Mouse (Mus musculus): Measurements from ENCODE around the gene Ccdc124. TPM values are rescaled to one million over a fixed set of nuclear protein-coding genes. Genes with fewer than 3 reads are reported as not detected.

The Ccdc124 gene
- polyA plus RNA-seq, 1 experiment from 2014 or later: 123 TPM

DNA sequence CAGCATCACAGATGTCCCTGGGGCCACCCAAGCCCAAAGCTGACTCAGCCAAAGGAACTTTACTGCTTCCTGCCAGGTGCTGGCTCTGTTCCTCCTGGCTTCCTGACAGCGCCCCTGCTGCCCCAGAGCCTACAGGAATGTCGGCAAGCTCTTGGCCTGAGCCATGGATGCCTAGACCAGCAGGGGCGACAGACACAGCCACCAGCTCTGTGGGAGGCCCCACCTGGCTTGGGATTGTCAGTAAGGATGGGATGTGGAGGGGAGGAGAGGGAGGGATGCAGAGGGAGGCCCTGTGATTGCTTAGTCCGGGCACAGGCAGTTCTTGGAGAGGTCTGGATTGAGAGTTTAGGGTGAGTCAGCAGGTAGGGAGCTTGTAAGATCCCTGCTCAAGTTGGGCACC is 6.4 kb upstream of the Ccdc124 start:
- 7% methylated on average over 4 of the region's 4 CpGs for WGBS
- Histone ChIP-seq H3K4me3 (no peak overlapping the region), H3K9ac (0 out of 2 replicates have a peak overlapping the region, but pooled peaks have one; percentile 20), H3K27ac (no peak overlapping the region), H3K27me3 (no peaks in the 10 kb centered on the region), H3K36me3 (no peaks in the 10 kb centered on the region), H3K4me2 (replicated peaks) (no peak overlapping the region), H3K9me3 (no peaks in the 10 kb centered on the region), H3K4me1 (peaks cover 12% of the 10 kb centered on the region; the same call in 1 of the 2 replicates)
- ATAC-seq (ENCODE audit: insufficient number of reproducible peaks, insufficient read depth, low FRiP score, low TSS enrichment): no peak

DNA sequence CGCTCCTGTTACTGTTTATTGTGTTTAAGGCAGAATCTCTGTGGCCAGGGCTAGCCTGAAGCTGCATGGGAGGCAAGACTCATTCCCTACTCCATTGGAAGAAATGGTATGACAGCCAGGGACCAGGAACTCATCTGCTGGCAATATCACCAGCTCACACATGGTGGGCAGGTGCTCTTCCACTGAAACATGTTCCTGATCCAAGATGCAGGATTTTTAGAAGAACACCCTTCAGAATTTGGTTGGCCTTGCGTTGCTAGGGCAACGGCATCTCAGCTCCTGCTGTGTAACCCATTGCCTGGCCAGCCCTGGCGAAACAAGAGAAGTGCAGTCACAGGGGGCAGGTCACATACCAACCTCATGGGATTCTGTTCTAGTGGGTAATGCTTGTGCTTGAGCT is 5.8 kb upstream of the Ccdc124 start:
- Histone ChIP-seq H3K4me3 (no peak overlapping the region), H3K27me3 (no peaks in the 10 kb centered on the region), H3K9ac (no peak overlapping the region), H3K9me3 (no peaks in the 10 kb centered on the region), H3K36me3 (no peaks in the 10 kb centered on the region), H3K4me2 (replicated peaks) (no peak overlapping the region), H3K27ac (no peak overlapping the region), H3K4me1 (peaks cover 12% of the 10 kb centered on the region; the same call in 1 of the 2 replicates)
- 52% methylated on average over 4 of the region's 4 CpGs for WGBS
- ATAC-seq (ENCODE audit: insufficient number of reproducible peaks, insufficient read depth, low FRiP score, low TSS enrichment): no peak

DNA sequence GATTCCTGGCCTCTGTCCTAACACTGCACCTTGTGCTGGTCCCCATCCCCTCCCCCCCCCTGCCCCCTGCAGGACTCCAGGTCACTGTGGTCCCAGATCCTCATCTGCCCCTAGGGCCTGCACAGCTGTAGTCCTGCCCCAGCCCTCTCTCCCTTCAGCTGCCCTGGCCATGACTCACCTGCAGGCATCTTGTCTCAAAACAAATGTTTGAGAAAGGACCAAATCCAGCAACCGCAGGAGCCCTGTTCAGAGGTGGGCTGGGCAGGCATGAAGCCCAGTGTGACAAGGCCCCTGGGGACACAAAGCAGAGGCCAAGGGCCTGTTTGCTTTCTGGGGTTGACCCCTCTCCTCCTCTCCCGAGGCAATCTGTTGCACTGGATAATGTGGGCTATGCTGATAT is 4.4 kb upstream of the Ccdc124 start:
- no peak overlapping the region for H3K4me2 ChIP-seq (replicated peaks)
- H3K9ac ChIP-seq: no peak overlapping the region
- no peaks in the 10 kb centered on the region for H3K27me3 ChIP-seq
- no peak overlapping the region for H3K4me3 ChIP-seq
- WGBS: 44% methylated on average over 2 of the region's 2 CpGs
- H3K27ac ChIP-seq: no peak overlapping the region
- H3K4me1 ChIP-seq: peaks cover 12% of the 10 kb centered on the region; the same call in 1 of the 2 replicates
- H3K36me3 ChIP-seq: no peaks in the 10 kb centered on the region
- H3K9me3 ChIP-seq: no peaks in the 10 kb centered on the region
- no peak for ATAC-seq (ENCODE audit: insufficient number of reproducible peaks, insufficient read depth, low FRiP score, low TSS enrichment)

DNA sequence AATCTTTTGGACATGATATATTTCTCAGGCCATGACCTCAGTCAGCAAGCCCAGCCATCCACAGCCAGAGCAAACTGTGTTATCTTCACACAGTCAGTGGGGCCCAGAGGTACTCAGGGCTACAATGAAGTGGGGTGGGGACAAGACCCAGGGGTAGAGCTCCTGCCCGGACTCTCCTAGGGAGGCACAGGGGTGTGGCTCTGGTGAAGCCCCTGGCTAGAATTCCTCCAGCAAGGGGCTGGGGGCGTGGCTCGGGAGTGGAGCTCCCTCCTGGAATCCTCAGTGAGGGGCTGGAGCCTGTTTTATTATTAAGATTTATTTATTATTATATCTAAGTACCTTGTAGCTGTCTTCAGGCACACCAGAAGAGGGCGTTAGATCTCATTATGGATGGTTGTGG is 2.6 kb upstream of the Ccdc124 start:
- no peak overlapping the region for H3K4me2 ChIP-seq (replicated peaks)
- no peak for ATAC-seq (ENCODE audit: insufficient number of reproducible peaks, insufficient read depth, low FRiP score, low TSS enrichment)
- no peaks in the 10 kb centered on the region for H3K27me3 ChIP-seq
- 56% methylated on average over 4 of the region's 4 CpGs for WGBS
- H3K4me1 ChIP-seq: peaks cover 17% of the 10 kb centered on the region; the same call in 1 of the 2 replicates
- no peak overlapping the region for H3K27ac ChIP-seq
- H3K4me3 ChIP-seq: no peak overlapping the region
- H3K9me3 ChIP-seq: no peaks in the 10 kb centered on the region
- no peak overlapping the region for H3K9ac ChIP-seq
- no peaks in the 10 kb centered on the region for H3K36me3 ChIP-seq

DNA sequence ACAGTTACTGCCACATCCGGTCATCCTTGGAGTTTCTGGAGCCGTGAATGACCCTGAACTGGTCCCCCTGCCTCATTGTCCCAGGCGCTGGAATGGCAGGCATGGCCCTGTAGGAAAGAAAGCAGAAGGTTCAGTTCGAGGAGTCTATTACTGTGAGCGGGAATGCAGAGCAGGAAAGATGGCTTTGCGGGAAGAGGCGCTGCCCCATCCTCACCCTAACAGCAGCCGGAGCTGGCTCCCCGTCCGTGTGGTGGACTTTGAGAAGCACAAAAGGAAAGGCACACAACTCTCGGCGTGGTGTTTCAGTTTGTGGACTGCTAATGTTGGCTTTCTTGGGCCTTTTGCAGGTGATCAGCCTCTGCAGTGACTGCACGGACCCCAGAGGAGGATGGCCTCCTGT is 706 bp upstream of the Ccdc124 start:
- 93% methylated on average over 13 of the region's 13 CpGs for WGBS
- Histone ChIP-seq H3K9me3 (no peaks in the 10 kb centered on the region), H3K27ac (no peak overlapping the region), H3K4me1 (peaks cover 5% of the 10 kb centered on the region; the same call in 1 of the 2 replicates), H3K4me3 (no peak overlapping the region), H3K9ac (no peak overlapping the region), H3K27me3 (no peaks in the 10 kb centered on the region), H3K4me2 (replicated peaks) (no peak overlapping the region), H3K36me3 (no peaks in the 10 kb centered on the region)
- no peak for ATAC-seq (ENCODE audit: insufficient number of reproducible peaks, insufficient read depth, low FRiP score, low TSS enrichment)

DNA sequence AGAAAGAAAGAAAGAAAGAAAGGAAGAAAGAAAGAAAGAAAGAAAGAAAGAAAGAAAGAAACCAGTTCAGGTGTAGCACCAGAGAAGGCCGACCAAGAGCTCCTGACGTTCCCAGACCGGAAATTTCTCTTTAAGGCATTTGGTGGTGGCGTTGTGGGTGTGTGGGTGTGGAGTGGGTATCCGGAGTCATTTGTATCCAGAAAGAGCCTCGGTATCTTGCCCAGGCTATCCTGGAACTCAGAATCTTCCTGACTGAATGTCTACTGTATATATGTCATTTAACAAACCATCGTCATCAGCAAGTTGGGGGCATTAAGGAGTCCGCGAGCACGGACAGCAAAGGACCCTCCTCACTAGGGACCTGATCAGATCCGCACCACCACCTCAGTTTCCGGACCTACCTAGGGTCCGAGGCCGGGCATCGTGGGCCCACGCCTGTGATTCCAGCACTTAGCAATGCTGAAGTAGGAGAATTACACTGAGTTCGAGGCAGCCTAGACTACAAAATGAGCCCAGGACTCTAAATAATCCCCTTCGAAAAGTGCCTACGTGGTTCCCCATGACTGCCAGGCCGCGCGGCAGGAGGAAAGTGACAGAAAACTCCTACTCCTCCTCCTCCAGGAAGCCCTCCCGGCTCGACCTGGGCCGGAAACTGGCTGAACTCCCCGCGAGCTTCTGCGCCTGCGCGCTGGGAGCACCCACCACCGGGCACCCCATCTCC is 932 bp downstream of the Ccdc124 start:
- ATAC-seq (ENCODE audit: insufficient number of reproducible peaks, insufficient read depth, low FRiP score, low TSS enrichment): no peak
- peak overlapping the region; percentile 74 for H3K4me3 ChIP-seq

DNA sequence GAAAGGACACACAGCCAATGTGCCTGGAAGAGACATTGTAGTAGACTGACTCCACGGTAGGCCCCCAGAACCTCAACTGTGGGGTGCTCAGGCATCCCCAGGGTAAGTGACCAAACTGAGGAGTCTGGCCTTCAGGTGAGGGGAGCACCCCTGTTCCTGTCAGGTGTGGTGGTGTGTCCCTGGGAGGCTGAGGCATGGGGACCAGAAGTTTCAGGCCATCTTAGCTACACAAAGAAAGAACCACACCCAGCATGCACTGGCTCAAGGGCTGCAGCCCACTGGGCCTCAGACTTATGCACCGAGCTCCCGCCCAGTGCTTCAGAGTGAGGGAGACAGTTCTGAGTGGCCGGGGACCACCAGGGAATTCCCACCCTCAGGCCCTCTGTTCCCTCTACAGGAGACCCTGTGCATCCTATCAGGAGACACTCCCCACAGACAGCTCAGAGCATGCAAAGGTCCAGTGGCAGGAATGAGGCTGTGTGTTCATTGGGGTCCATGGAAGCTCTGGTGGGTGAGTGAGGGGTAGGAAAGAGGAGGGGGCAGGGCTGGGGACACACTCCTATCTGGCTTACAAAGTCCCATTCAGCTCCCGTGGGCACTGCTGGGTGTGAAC is 2.4 kb downstream of the Ccdc124 start:
- ATAC-seq (ENCODE audit: insufficient number of reproducible peaks, insufficient read depth, low FRiP score, low TSS enrichment): no peak
- H3K9ac ChIP-seq: no peak overlapping the region
- H3K27me3 ChIP-seq: no peaks in the 10 kb centered on the region
- H3K4me1 ChIP-seq: peaks cover 24% of the 10 kb centered on the region
- 0 out of 2 replicates have a peak, but pooled peaks cover 6% of the 10 kb centered on the region for H3K36me3 ChIP-seq
- 91% methylated on average over 5 of the region's 5 CpGs for WGBS
- H3K4me2 ChIP-seq (replicated peaks): no peak overlapping the region
- H3K9me3 ChIP-seq: no peaks in the 10 kb centered on the region
- H3K27ac ChIP-seq: no peak overlapping the region
- no peak overlapping the region for H3K4me3 ChIP-seq

More for the DNA sequence above, 932 bp downstream of the Ccdc124 start:
- peak overlapping the region; percentile 55 for H3K27ac ChIP-seq
- peak overlapping the region; percentile 75 for H3K9ac ChIP-seq
- H3K36me3 ChIP-seq: 0 out of 2 replicates have a peak, but pooled peaks cover 6% of the 10 kb centered on the region
- WGBS: 4% methylated on average over 31 of the region's 31 CpGs
- H3K9me3 ChIP-seq: no peaks in the 10 kb centered on the region
- peaks cover 21% of the 10 kb centered on the region for H3K4me1 ChIP-seq
- no peaks in the 10 kb centered on the region for H3K27me3 ChIP-seq
- H3K4me2 ChIP-seq (replicated peaks): peak overlapping the region; percentile 85

DNA sequence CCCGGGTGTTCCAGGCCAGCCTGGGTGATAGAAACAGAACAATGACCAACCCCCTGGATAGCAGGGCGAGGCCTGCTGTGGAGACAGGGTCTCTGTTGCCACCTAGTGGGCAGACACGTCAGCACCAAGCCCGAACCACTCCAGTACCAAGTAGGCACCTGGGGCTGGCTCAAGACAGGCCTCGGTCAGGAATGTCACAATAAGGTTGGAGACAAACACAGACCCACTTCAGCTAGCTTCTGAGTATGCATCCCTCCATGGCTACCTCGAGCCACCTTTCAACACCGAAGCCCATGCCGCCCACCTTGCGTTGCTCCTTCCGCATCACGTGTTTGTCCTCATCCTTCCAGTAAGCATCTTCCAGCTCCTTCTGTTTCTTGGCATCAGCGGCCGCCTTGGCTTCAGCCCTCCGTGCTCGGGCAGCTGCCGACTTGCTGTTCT is 4.1 kb downstream of the Ccdc124 start:
- Histone ChIP-seq H3K9ac (no peak overlapping the region; the same call in 1 of the 2 replicates), H3K27me3 (no peaks in the 10 kb centered on the region), H3K4me2 (replicated peaks) (no peak overlapping the region; the same call in 1 of the 2 replicates), H3K36me3 (0 out of 2 replicates have a peak, but pooled peaks cover 6% of the 10 kb centered on the region), H3K27ac (0 out of 2 replicates have a peak overlapping the region, but pooled peaks have one; percentile 12), H3K9me3 (no peaks in the 10 kb centered on the region), H3K4me3 (no peak overlapping the region), H3K4me1 (peaks cover 32% of the 10 kb centered on the region)
- 49% methylated on average over 16 of the region's 16 CpGs for WGBS
- ATAC-seq (ENCODE audit: insufficient number of reproducible peaks, insufficient read depth, low FRiP score, low TSS enrichment): no peak

DNA sequence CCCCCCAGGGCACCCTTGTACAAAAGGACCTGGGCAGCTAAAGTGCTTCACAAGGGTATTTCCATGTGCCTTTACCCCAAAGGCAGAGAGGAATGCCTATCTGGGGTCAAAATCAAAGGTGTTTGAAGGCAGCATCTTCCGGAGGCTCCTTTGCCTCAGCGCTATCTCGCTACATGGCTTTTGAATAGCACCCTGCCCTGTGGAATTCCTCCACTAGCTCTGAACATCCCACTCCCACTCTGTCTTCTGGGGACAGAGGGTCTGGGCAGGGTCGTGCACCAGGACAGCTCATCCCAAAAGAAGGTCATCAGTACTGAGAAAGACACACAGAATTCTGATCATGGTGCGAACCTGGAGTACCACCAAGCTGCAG is 4.5 kb downstream of the Ccdc124 start:
- no peak for ATAC-seq (ENCODE audit: insufficient number of reproducible peaks, insufficient read depth, low FRiP score, low TSS enrichment)
- H3K36me3 ChIP-seq: 0 out of 2 replicates have a peak, but pooled peaks cover 6% of the 10 kb centered on the region
- peak overlapping the region; percentile 40 for H3K9ac ChIP-seq
- H3K4me3 ChIP-seq: peak overlapping the region; percentile 22; the same call in 1 of the 2 replicates
- H3K4me2 ChIP-seq (replicated peaks): peak overlapping the region; percentile 42
- no peaks in the 10 kb centered on the region for H3K27me3 ChIP-seq
- peaks cover 37% of the 10 kb centered on the region for H3K4me1 ChIP-seq
- no peaks in the 10 kb centered on the region for H3K9me3 ChIP-seq
- WGBS: 34% methylated on average over 5 of the region's 5 CpGs
- peak overlapping the region; percentile 78; the same call in 1 of the 2 replicates for H3K27ac ChIP-seq

DNA sequence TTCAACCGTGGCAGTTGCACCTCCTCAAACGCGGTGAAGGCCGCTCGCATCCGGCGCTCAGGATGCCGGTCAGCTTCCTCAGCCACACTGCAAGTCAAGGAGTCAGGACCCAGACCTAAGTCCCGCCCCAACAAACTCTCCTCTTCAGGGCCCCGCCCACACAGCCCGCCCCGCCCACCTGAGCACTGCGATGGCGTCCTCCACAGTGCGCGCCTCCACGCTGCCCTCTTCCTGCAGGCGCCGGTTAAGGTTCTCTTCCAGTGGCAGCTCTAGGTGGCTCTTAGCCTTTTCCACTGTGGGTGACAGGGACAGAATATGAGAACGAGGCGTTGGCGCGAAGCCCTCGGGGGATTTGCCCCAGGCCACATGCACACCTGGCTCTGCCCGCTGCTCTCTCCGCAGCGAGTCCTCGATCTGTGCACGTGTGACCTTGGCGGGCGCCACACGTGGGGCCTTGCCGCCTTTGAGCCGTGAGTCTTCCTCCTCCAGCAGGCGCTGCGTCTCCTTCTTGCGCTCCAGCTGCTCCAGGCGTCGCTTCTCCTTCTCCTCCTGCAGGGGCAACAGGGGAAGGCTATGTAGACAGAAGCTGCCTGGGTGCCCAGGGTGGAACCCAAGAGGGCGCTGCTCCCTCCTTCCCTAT is 5.1 kb downstream of the Ccdc124 start:
- H3K27me3 ChIP-seq: no peaks in the 10 kb centered on the region
- peak overlapping the region; percentile 22 for H3K4me3 ChIP-seq
- H3K36me3 ChIP-seq: 0 out of 2 replicates have a peak, but pooled peaks cover 6% of the 10 kb centered on the region
- peak overlapping the region; percentile 42 for H3K4me2 ChIP-seq (replicated peaks)
- H3K9me3 ChIP-seq: no peaks in the 10 kb centered on the region
- peak overlapping the region; percentile 40 for H3K9ac ChIP-seq
- 14% methylated on average over 40 of the region's 40 CpGs for WGBS
- ATAC-seq (ENCODE audit: insufficient number of reproducible peaks, insufficient read depth, low FRiP score, low TSS enrichment): no peak
- H3K4me1 ChIP-seq: peaks cover 42% of the 10 kb centered on the region
- H3K27ac ChIP-seq: peak overlapping the region; percentile 78

DNA sequence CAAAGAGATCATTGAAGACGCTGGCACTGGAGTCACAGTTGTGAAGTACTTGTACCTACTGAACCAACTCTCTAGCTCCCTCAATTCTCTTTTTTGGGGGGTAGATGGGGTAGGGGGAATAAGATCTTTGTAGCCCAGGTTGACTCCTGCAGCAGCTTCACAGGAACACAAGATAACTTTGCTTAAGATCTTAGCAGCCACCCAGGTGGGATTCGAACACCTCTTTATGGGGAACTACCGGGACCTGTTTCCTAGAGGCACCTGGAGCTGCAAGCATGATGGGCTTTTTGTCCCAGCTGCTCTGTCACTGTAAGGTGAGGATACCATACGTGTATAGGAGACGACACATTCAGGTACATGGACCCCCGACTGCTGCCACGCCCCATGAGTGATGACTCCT is 7.2 kb downstream of the Ccdc124 start:
- Histone ChIP-seq H3K4me1 (peaks cover 54% of the 10 kb centered on the region), H3K9ac (no peak overlapping the region), H3K36me3 (0 out of 2 replicates have a peak, but pooled peaks cover 6% of the 10 kb centered on the region), H3K4me2 (replicated peaks) (no peak overlapping the region; the same call in 1 of the 2 replicates), H3K4me3 (no peak overlapping the region), H3K27me3 (peaks cover 18% of the 10 kb centered on the region), H3K27ac (peak overlapping the region; percentile 88; the same call in 1 of the 2 replicates), H3K9me3 (no peaks in the 10 kb centered on the region)
- 88% methylated on average over 7 of the region's 7 CpGs for WGBS
- ATAC-seq (ENCODE audit: insufficient number of reproducible peaks, insufficient read depth, low FRiP score, low TSS enrichment): no peak
